18 mouse cellular contexts compared by ENCODE assay signal in the genomic region with DNA sequence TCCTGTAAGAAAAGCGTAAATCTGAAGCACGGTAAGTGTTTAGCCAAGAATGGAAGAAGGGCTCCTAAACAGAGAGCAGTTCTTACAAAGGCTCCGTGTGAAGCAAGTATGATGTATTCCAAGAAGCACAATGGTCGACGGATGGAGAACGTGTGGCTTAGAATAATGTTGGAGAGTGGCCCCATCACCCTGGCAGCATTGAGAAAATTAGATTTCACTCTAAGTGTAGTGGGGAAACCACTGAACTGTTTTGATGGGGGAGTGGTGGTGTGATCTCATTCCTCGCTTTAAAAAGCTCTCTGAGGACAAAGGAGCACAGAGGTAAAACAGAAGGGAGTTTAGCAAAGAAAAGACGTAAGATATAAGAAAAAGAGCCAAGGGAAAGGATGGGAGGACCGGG. TPM values are rescaled to one million over a fixed set of nuclear protein-coding genes. Genes with fewer than 3 reads are reported as not detected.
DNase-seq lines count a peak whose midpoint lies in the region; ATAC-seq and TF ChIP-seq lines count a peak whose summit lies in the region.
"Had no signal": no experiment of that assay in that cellular context is flagged by ENCODE, and none has a peak within 500 bp of the region (broad histone marks: within the 10 kb centered on the region; RNA-seq: fewer than 3 reads in every experiment).

No protein-coding gene starts in this region.

- H3K9me3 ChIP-seq in forebrain, embryonic 14.5 days (replicated peaks; ENCODE audit: control insufficient read depth, low read length), result no peaks in the 10 kb centered on the region
- no peaks in the 10 kb centered on the region for H3K9me3 ChIP-seq in forebrain, embryonic 12.5 days
- H3K9me3 ChIP-seq in heart, embryonic 13.5 days, result peaks cover 4% of the 10 kb centered on the region; the same call in 1 of the 2 replicates
- H3K9me3 ChIP-seq in limb, embryonic 14.5 days (ENCODE audit: control insufficient read depth, low read length), result no peaks in the 10 kb centered on the region
- H3K9me3 ChIP-seq in limb, embryonic 10.5 days (replicated peaks), result no peaks in the 10 kb centered on the region
- H3K9me3 ChIP-seq: embryonic facial prominence, embryonic 13.5 days had no signal

- DNase-seq in forebrain, embryonic 14.5 days (ENCODE audit: low spot score), result peak; percentile 64
- no peak for DNase-seq in heart, adult 9 months (ENCODE audit: low spot score in 2 of 2)
- DNase-seq in limb, embryonic 14.5 days (ENCODE audit: low spot score), result no peak
- no peak for DNase-seq in limb, embryonic 10.5 days (ENCODE audit: low spot score)
- DNase-seq in right cerebral cortex, postnatal 10 days (ENCODE audit: low spot score in 2 of 2), result no peak
- DNase-seq: cerebellum, adult 11-12 months; cerebellum, adult 9-11 months; cerebellum, postnatal 36 days; gastrocnemius, postnatal 25 days; kidney, adult 8-10 months had no signal

- TF ChIP-seq POLR2A in limb, embryonic 14.5 days (IDR thresholded peaks at IDR 0.05; ENCODE audit: borderline replicate concordance, extremely low read depth, insufficient read depth, insufficient read length), result no peak

- H3K4me3 ChIP-seq in forebrain, embryonic 14.5 days (ENCODE audit: low read depth, low read length), result no peak overlapping the region
- no peak overlapping the region for H3K4me3 ChIP-seq in forebrain, embryonic 12.5 days (replicated peaks)
- H3K4me3 ChIP-seq in heart, embryonic 13.5 days, result no peak overlapping the region
- H3K4me3 ChIP-seq in limb, embryonic 14.5 days (replicated peaks; ENCODE audit: low read length), result no peak overlapping the region
- no peak overlapping the region for H3K4me3 ChIP-seq in limb, embryonic 10.5 days
- H3K4me3 ChIP-seq: embryonic facial prominence, embryonic 13.5 days; hindbrain, embryonic 10.5 days had no signal

- 16% methylated on average over 9 of the region's 9 CpGs for WGBS in forebrain, embryonic 14.5 days
- 24% methylated on average over 9 of the region's 9 CpGs for WGBS in forebrain, embryonic 12.5 days
- 78% methylated on average over 9 of the region's 9 CpGs for WGBS in heart, embryonic 13.5 days
- WGBS in limb, embryonic 14.5 days, result 78% methylated on average over 9 of the region's 9 CpGs
- WGBS in limb, embryonic 10.5 days, result 93% methylated on average over 9 of the region's 9 CpGs

- H3K9ac ChIP-seq in forebrain, embryonic 14.5 days (ENCODE audit: low read length), result no peak overlapping the region
- H3K9ac ChIP-seq in forebrain, embryonic 12.5 days, result no peak overlapping the region
- no peak overlapping the region for H3K9ac ChIP-seq in heart, embryonic 13.5 days
- H3K9ac ChIP-seq in limb, embryonic 14.5 days (ENCODE audit: low read depth, low read length, severe bottlenecking), result no peak overlapping the region
- H3K9ac ChIP-seq: embryonic facial prominence, embryonic 13.5 days; hindbrain, embryonic 14.5 days had no signal

- H3K27me3 ChIP-seq in forebrain, embryonic 14.5 days (replicated peaks; ENCODE audit: control insufficient read depth, insufficient read depth, low read length), result peaks cover 3% of the 10 kb centered on the region; the same call in 1 of the 2 replicates
- peaks cover 70% of the 10 kb centered on the region for H3K27me3 ChIP-seq in forebrain, embryonic 12.5 days
- no peaks in the 10 kb centered on the region for H3K27me3 ChIP-seq in heart, embryonic 13.5 days (replicated peaks)
- H3K27me3 ChIP-seq in limb, embryonic 14.5 days (ENCODE audit: control insufficient read depth, insufficient read depth, low read length), result no peaks in the 10 kb centered on the region
- H3K27me3 ChIP-seq in limb, embryonic 10.5 days (ENCODE audit: low read depth, poor library complexity, severe bottlenecking), result no peaks in the 10 kb centered on the region
- H3K27me3 ChIP-seq: embryonic facial prominence, embryonic 13.5 days had no signal

- H3K4me2 ChIP-seq in forebrain, embryonic 14.5 days (ENCODE audit: low read length), result 0 out of 2 replicates have a peak overlapping the region, but pooled peaks have one; percentile 10
- no peak overlapping the region for H3K4me2 ChIP-seq in forebrain, embryonic 12.5 days
- no peak overlapping the region for H3K4me2 ChIP-seq in heart, embryonic 13.5 days
- H3K4me2 ChIP-seq in limb, embryonic 14.5 days (replicated peaks; ENCODE audit: low read depth, low read length, severe bottlenecking), result no peak overlapping the region
- H3K4me2 ChIP-seq: embryonic facial prominence, embryonic 13.5 days; heart, embryonic 11.5 days; hindbrain, embryonic 14.5 days had no signal

- peak overlapping the region; percentile 59; the same call in 1 of the 2 replicates for H3K27ac ChIP-seq in forebrain, embryonic 14.5 days (ENCODE audit: low read depth, low read length)
- H3K27ac ChIP-seq in forebrain, embryonic 12.5 days, result no peak overlapping the region
- H3K27ac ChIP-seq in heart, embryonic 13.5 days (replicated peaks), result 0 out of 2 replicates have a peak overlapping the region, but pooled peaks have one; percentile 60
- H3K27ac ChIP-seq in limb, embryonic 14.5 days (replicated peaks; ENCODE audit: low read depth, low read length), result 0 out of 2 replicates have a peak overlapping the region, but pooled peaks have one; percentile 5
- no peak overlapping the region for H3K27ac ChIP-seq in limb, embryonic 10.5 days
- H3K27ac ChIP-seq: embryonic facial prominence, embryonic 13.5 days; hindbrain, embryonic 10.5 days; hindbrain, embryonic 14.5 days had no signal

- H3K36me3 ChIP-seq in forebrain, embryonic 14.5 days (ENCODE audit: control insufficient read depth, insufficient read depth, low read length), result no peaks in the 10 kb centered on the region
- H3K36me3 ChIP-seq in forebrain, embryonic 12.5 days (replicated peaks), result 0 out of 2 replicates have a peak, but pooled peaks cover 6% of the 10 kb centered on the region
- H3K36me3 ChIP-seq in heart, embryonic 13.5 days, result peaks cover 48% of the 10 kb centered on the region
- H3K36me3 ChIP-seq in limb, embryonic 14.5 days (ENCODE audit: control insufficient read depth, insufficient read depth, low read length), result no peaks in the 10 kb centered on the region
- H3K36me3 ChIP-seq in limb, embryonic 10.5 days, result peaks cover 14% of the 10 kb centered on the region

- H3K4me1 ChIP-seq in forebrain, embryonic 14.5 days (ENCODE audit: control insufficient read depth, insufficient read depth, low read length), result peaks cover 25% of the 10 kb centered on the region
- peaks cover 26% of the 10 kb centered on the region for H3K4me1 ChIP-seq in forebrain, embryonic 12.5 days
- H3K4me1 ChIP-seq in heart, embryonic 13.5 days, result peaks cover 47% of the 10 kb centered on the region
- peaks cover 6% of the 10 kb centered on the region for H3K4me1 ChIP-seq in limb, embryonic 14.5 days (ENCODE audit: control insufficient read depth, insufficient read depth, low read length)
- peaks cover under 1% of the 10 kb centered on the region for H3K4me1 ChIP-seq in limb, embryonic 10.5 days

- ATAC-seq in forebrain, embryonic 14.5 days, result peak; percentile 50
- ATAC-seq in forebrain, embryonic 12.5 days (ENCODE audit: low FRiP score), result no peak
- ATAC-seq in heart, embryonic 13.5 days (ENCODE audit: extremely low read depth, insufficient number of reproducible peaks, low FRiP score, low TSS enrichment), result no peak
- no peak for ATAC-seq in limb, embryonic 14.5 days (ENCODE audit: low FRiP score, low read depth)
- ATAC-seq: inflammation-experienced regulatory T-cells, adult 6 months; intestine, postnatal 0 days had no signal

RNA-seq across cellular contexts. Expression of gene Gas2l3, which starts 6.3 kb away (rescaled TPM):
- 7.7 and 12.3 TPM in 2 replicates for polyA plus RNA-seq in forebrain, embryonic 14.5 days (2014; fragmentation: Nextera tagmentation; extraction: Ambion mirVana)
- polyA plus RNA-seq in forebrain, embryonic 12.5 days (2016; fragmentation: Nextera tagmentation; extraction: Ambion mirVana), result 16.8 and 21.9 TPM in 2 replicates
- 16.8 and 23.2 TPM in 2 replicates for polyA plus RNA-seq in heart, embryonic 13.5 days (2015; fragmentation: Nextera tagmentation; extraction: Ambion mirVana)
- 5.9 and 6.4 TPM in 2 replicates for polyA plus RNA-seq in limb, embryonic 14.5 days (2012; rRNA removed)
- 11.3 and 11.7 TPM in 2 replicates for polyA plus RNA-seq in limb, embryonic 14.5 days (2014; fragmentation: Nextera tagmentation; extraction: Ambion mirVana)
- 10.6 and 13.8 TPM in 2 replicates for polyA plus RNA-seq in limb, embryonic 10.5 days (2016; fragmentation: Nextera tagmentation; extraction: Ambion mirVana)

Comparison
In these comparisons a context has a peak if more than half of its experiments do, and no peak if none do; other contexts are left out.
1. H3K27ac ChIP-seq: peak in forebrain, embryonic 14.5 days (single experiment), heart, embryonic 13.5 days (single experiment) and limb, embryonic 14.5 days (single experiment); none in forebrain, embryonic 12.5 days (single experiment) and limb, embryonic 10.5 days (single experiment).